Mouse (Mus musculus): ENCODE results near the gene Rsph1.

GRCm38 (mm10) chr17:31326220-31326852 is 49.2 kb upstream of the Rsph1 start:
- TF ChIP-seq POLR2A (IDR thresholded peaks at IDR 0.05; ENCODE audit: borderline replicate concordance, extremely low read depth, low read depth, low read length) (no peak), CTCF (IDR thresholded peaks at IDR 0.05; ENCODE audit: insufficient read depth, low read length) (no peak)
